Mouse (Mus musculus): ENCODE data around the gene Prnd. TPM values are rescaled to one million over a fixed set of nuclear protein-coding genes. Genes with fewer than 3 reads are reported as not detected.

Prnd gene
- polyA plus RNA-seq, 1 experiment from 2014 or later, result 20.8 TPM

DNA sequence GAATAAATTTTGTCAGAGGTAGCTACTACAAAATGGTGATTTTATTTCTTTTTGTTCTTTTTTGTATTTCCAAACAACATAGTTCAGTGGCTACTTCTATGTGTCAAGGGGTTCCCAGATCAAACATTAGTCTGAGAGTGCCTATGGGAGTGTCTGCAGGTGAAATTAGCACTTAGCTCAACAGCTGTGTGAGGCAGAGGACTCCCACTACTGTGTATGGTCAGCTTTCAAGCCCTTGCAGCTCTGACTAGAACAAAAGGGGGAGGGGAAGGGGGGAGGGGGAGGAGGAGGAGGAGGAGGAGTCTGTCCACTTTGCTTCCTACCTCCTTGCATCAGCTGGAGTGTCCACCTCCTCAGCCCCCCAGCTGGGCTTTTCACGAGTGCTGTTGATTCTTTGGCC, 6.3 kb upstream of the Prnd start:
- no peak overlapping the region for H3K9ac ChIP-seq
- no peak overlapping the region for H3K4me2 ChIP-seq
- no peaks in the 10 kb centered on the region for H3K4me1 ChIP-seq
- H3K27ac ChIP-seq, result no peak overlapping the region
- no peaks in the 10 kb centered on the region for H3K27me3 ChIP-seq
- no peaks in the 10 kb centered on the region for H3K36me3 ChIP-seq
- H3K9me3 ChIP-seq (replicated peaks), result no peaks in the 10 kb centered on the region
- WGBS, result 32% methylated on average over 1 of the region's 1 CpGs
- H3K4me3 ChIP-seq (replicated peaks), result no peak overlapping the region
- ATAC-seq (replicated peaks; ENCODE audit: low FRiP score), result no peak

DNA sequence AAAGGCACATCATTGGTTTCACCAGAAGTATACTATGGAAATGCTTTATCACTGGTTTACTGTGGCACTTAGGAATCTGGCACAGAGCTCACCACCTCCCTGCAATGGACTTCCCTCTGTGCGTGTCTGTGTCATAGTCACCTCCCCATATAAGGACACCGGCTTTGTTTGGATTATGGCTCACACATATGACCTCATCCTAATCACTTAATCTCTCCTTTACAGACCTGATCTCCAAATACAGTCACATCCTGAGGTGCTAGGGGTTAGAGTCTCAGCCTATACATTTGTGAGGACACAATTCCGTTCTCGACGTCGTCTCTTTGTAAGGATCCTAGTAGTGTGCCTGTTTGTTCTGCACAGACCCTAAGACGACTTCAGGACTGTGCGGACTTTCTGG, 5.4 kb upstream of the Prnd start:
- no peaks in the 10 kb centered on the region; the same call in 1 of the 2 replicates for H3K27me3 ChIP-seq
- H3K4me3 ChIP-seq (replicated peaks), result no peak overlapping the region
- 79% methylated on average over 8 of the region's 8 CpGs for WGBS
- H3K36me3 ChIP-seq, result no peaks in the 10 kb centered on the region
- H3K4me1 ChIP-seq, result no peaks in the 10 kb centered on the region
- ATAC-seq (replicated peaks; ENCODE audit: low FRiP score), result no peak
- no peak overlapping the region for H3K9ac ChIP-seq
- no peak overlapping the region for H3K4me2 ChIP-seq
- H3K27ac ChIP-seq, result no peak overlapping the region
- no peaks in the 10 kb centered on the region for H3K9me3 ChIP-seq (replicated peaks)

DNA sequence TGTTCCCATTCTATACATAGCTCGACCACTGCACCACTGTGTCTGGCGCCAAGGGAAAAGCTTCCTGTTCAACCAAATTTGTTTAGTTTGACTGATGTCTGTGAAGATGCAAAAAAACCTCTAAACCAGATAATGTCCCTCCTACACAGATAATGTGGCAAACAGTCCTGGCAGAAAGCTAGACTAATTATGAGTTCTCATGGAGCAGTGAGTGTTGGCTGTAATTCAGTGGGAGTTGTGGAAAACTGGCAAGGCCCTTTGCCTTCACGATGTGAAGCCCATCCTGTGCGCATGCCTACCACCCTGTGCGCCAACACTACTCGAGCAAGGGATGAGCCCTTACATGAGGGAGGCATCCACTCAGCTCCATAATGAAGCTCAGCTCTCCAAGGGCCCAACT, 4.9 kb upstream of the Prnd start:
- no peaks in the 10 kb centered on the region for H3K36me3 ChIP-seq
- 85% methylated on average over 6 of the region's 6 CpGs for WGBS
- H3K4me2 ChIP-seq, result no peak overlapping the region
- ATAC-seq (replicated peaks; ENCODE audit: low FRiP score), result no peak
- no peak overlapping the region for H3K4me3 ChIP-seq (replicated peaks)
- no peaks in the 10 kb centered on the region; the same call in 1 of the 2 replicates for H3K27me3 ChIP-seq
- H3K27ac ChIP-seq, result no peak overlapping the region
- H3K4me1 ChIP-seq, result peaks cover 5% of the 10 kb centered on the region
- H3K9ac ChIP-seq, result no peak overlapping the region
- no peaks in the 10 kb centered on the region for H3K9me3 ChIP-seq (replicated peaks)

- Histone ChIP-seq H3K27ac (no peak overlapping the region), H3K9me3 (replicated peaks) (no peaks in the 10 kb centered on the region), H3K36me3 (no peaks in the 10 kb centered on the region), H3K4me3 (replicated peaks) (no peak overlapping the region), H3K9ac (no peak overlapping the region), H3K27me3 (peaks cover 2% of the 10 kb centered on the region; the same call in 1 of the 2 replicates), H3K4me2 (no peak overlapping the region), H3K4me1 (peaks cover 6% of the 10 kb centered on the region)
- no peak for ATAC-seq (replicated peaks; ENCODE audit: low FRiP score)
- WGBS, result 87% methylated on average over 16 of the region's 16 CpGs
Measured at GRCm38 (mm10) chr2:131946351-131946750, 4.3 kb upstream of the Prnd start.

DNA sequence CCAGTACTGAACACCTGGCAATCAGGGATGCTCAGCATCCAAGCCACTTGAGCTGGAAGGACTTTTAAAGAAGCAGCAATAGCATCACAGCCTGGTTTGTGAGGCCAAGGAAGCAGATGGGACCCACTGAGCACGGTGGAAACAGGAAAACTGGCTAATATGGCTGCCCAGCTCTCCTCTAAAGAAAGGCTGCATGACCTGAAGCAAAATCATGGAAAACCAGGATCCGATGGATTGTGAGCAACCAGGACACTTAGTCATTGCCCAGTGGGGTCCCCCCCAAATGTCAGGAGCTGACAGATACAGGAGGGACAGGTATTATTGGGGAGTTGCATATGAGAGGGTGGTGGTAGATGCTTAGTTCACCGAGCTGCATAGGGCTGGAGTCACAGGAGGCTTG, 2.5 kb upstream of the Prnd start:
- Histone ChIP-seq H3K9me3 (replicated peaks) (no peaks in the 10 kb centered on the region), H3K4me3 (replicated peaks) (no peak overlapping the region), H3K36me3 (no peaks in the 10 kb centered on the region), H3K4me1 (peaks cover 18% of the 10 kb centered on the region), H3K9ac (no peak overlapping the region), H3K4me2 (no peak overlapping the region), H3K27me3 (peaks cover 20% of the 10 kb centered on the region), H3K27ac (no peak overlapping the region)
- WGBS, result 84% methylated on average over 3 of the region's 3 CpGs
- ATAC-seq (replicated peaks; ENCODE audit: low FRiP score), result no peak

DNA sequence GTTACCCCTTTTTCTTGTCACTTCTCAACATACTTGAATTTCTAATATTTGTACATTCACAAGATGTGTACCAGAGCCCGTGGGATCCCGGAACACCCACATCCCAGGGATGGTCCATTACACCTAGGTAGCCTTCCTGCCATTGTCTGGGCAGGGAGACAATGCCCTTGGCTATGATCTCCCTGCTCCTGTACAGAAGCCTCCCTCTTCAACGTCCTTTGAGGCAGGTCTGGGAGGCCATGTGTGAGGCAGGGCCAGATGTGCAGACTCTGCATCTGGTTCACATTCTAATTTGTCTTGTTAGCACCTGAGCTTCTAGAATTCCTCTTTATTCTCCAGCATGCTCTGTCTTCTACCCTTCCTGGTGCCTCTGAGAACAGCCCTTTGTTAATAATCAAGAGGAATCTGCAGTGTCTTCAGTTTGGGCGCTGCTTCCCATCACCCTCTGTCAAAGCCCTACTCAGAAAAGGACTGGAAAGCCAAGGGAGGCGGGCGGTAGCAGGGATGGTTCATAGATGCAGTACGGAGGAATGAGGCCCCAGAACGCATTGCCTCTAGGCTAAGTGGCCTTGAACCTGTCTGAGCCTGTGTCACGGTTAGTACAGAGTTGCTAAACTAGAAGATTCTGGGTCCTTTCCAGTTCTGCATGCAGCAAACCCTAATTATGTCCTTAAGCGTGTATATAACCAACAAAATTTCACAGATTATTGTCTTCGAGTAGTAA, 1.6 kb upstream of the Prnd start:
- Histone ChIP-seq H3K9ac (no peak overlapping the region), H3K9me3 (replicated peaks) (no peaks in the 10 kb centered on the region), H3K36me3 (no peaks in the 10 kb centered on the region), H3K4me1 (peaks cover 24% of the 10 kb centered on the region), H3K4me3 (replicated peaks) (no peak overlapping the region), H3K4me2 (no peak overlapping the region), H3K27me3 (peaks cover 29% of the 10 kb centered on the region), H3K27ac (no peak overlapping the region)
- no peak for ATAC-seq (replicated peaks; ENCODE audit: low FRiP score)
- 81% methylated on average over 11 of the region's 11 CpGs for WGBS

DNA sequence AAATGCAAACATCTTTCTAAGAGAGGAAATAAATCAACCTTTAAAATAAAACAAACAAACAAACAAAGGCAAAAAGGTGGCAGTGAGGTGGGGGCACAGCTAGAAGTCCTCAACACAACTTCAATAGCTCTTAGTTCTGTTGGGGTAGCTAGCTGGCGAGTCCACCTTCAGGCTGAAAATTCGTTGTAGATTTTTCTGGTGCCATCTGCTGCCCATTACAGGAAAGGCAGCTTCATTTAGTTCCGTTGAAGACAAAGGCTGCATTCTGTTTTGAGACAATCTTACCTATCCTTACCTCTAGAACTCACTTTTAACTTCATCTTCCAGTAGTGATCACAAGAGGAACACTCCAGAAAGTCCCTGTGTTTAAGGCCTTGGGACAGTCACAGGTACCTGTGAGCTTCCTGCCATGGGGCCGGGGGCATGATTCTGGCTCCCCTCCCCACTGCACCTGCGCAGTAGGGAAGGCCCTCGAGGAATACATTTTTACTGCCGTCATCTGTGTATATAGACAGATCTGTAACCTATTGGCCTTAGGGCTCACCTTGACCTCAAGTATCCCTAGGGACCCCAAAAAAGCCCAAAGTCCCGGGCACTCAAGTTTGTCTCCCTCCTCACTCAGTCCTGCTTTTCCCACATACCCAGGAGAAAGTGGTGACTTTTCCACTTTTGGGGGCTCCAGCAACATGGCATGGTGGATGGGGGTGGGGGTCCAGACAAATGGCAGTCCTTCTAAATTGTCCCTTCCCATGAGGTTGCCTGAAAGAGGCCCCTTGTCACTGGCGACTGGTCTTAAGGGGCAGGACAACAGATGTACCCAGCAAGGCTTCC, 679 bp upstream of the Prnd start:
- H3K4me3 ChIP-seq (replicated peaks), result no peak overlapping the region
- no peaks in the 10 kb centered on the region for H3K9me3 ChIP-seq (replicated peaks)
- peaks cover 26% of the 10 kb centered on the region for H3K4me1 ChIP-seq
- no peaks in the 10 kb centered on the region for H3K36me3 ChIP-seq
- WGBS, result 50% methylated on average over 9 of the region's 9 CpGs
- H3K4me2 ChIP-seq, result peak overlapping the region; percentile 21; the same call in 1 of the 2 replicates
- no peak overlapping the region for H3K27ac ChIP-seq
- H3K9ac ChIP-seq, result 0 out of 2 replicates have a peak overlapping the region, but pooled peaks have one; percentile 10
- H3K27me3 ChIP-seq, result peaks cover 38% of the 10 kb centered on the region
- ATAC-seq (replicated peaks; ENCODE audit: low FRiP score), result no peak

GRCm38 (mm10) chr2:131952456-131952855, 1.8 kb downstream of the Prnd start:
- H3K9ac ChIP-seq, result no peak overlapping the region
- H3K9me3 ChIP-seq (replicated peaks), result no peaks in the 10 kb centered on the region
- H3K4me1 ChIP-seq, result peaks cover 32% of the 10 kb centered on the region
- H3K4me2 ChIP-seq, result peak overlapping the region; percentile 60
- no peak overlapping the region for H3K4me3 ChIP-seq (replicated peaks)
- H3K27me3 ChIP-seq, result peaks cover 44% of the 10 kb centered on the region
- H3K27ac ChIP-seq, result no peak overlapping the region
- no peaks in the 10 kb centered on the region for H3K36me3 ChIP-seq
- WGBS, result 45% methylated on average over 2 of the region's 2 CpGs
- ATAC-seq (replicated peaks; ENCODE audit: low FRiP score), result no peak

DNA sequence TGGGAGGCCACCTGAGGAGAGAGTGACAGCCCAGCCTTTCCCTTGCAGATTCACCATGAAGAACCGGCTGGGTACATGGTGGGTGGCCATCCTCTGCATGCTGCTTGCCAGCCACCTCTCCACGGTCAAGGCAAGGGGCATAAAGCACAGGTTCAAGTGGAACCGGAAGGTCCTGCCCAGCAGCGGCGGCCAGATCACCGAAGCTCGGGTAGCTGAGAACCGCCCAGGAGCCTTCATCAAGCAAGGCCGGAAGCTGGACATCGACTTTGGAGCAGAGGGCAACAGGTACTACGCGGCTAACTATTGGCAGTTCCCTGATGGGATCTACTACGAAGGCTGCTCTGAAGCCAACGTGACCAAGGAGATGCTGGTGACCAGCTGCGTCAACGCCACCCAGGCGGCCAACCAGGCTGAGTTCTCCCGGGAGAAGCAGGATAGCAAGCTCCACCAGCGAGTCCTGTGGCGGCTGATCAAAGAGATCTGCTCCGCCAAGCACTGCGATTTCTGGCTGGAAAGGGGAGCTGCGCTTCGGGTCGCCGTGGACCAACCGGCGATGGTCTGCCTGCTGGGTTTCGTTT, 2.4 kb downstream of the Prnd start:
- Histone ChIP-seq H3K9me3 (replicated peaks) (no peaks in the 10 kb centered on the region), H3K27me3 (peaks cover 44% of the 10 kb centered on the region), H3K4me3 (replicated peaks) (peak overlapping the region; percentile 31), H3K9ac (no peak overlapping the region), H3K36me3 (no peaks in the 10 kb centered on the region), H3K27ac (no peak overlapping the region), H3K4me1 (peaks cover 32% of the 10 kb centered on the region), H3K4me2 (peak overlapping the region; percentile 60)
- ATAC-seq (replicated peaks; ENCODE audit: low FRiP score), result no peak
- 10% methylated on average over 29 of the region's 29 CpGs for WGBS

DNA sequence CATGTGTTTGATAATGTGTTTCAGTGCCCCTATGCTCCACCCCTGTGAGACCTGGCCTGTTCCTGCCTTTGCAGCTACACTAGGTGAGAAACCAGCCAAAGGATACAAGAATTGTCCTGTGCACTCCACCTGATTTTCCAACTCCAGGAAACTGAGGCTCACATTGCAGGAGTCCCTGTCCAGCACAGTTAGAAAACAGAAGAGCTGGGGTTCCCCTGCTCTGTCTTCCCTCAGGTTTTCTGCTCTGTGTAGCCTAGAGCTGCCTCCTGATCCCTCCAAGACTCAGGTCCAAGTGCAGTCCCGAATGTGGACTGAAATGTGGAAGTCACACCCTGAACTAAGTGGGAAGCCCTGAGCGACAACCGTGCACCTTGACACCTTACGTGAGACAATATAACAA, 3.0 kb downstream of the Prnd start:
- Histone ChIP-seq H3K27ac (no peak overlapping the region), H3K4me2 (peak overlapping the region; percentile 60), H3K9ac (no peak overlapping the region), H3K4me1 (peaks cover 32% of the 10 kb centered on the region), H3K27me3 (peaks cover 44% of the 10 kb centered on the region), H3K9me3 (replicated peaks) (no peaks in the 10 kb centered on the region), H3K4me3 (replicated peaks) (peak overlapping the region; percentile 31), H3K36me3 (no peaks in the 10 kb centered on the region)
- 80% methylated on average over 4 of the region's 4 CpGs for WGBS
- ATAC-seq (replicated peaks; ENCODE audit: low FRiP score), result no peak

DNA sequence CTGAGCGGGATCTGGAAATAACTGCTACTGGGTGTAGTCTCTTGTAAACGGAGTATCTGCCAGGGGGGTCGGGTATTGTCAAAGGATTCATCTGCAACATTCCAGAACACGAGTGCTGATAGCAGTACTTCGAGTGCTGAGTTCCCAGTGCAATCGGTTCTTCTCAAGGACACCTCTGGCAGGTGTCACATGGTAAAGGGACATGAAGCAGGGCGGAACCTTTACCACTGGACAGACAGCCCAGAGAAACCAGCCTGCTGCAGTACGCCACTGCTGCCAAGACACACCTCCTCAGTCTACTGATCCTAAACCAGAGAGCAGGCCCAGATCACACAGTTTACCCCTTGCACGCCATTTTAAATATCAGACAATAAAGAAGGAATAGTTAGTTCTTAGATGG, 4.2 kb downstream of the Prnd start:
- Histone ChIP-seq H3K27ac (no peak overlapping the region), H3K4me1 (peaks cover 32% of the 10 kb centered on the region), H3K4me2 (peak overlapping the region; percentile 60), H3K36me3 (no peaks in the 10 kb centered on the region), H3K9ac (no peak overlapping the region), H3K4me3 (replicated peaks) (peak overlapping the region; percentile 36), H3K27me3 (peaks cover 44% of the 10 kb centered on the region), H3K9me3 (replicated peaks) (no peaks in the 10 kb centered on the region)
- 62% methylated on average over 9 of the region's 9 CpGs for WGBS
- ATAC-seq (replicated peaks; ENCODE audit: low FRiP score), result no peak

DNA sequence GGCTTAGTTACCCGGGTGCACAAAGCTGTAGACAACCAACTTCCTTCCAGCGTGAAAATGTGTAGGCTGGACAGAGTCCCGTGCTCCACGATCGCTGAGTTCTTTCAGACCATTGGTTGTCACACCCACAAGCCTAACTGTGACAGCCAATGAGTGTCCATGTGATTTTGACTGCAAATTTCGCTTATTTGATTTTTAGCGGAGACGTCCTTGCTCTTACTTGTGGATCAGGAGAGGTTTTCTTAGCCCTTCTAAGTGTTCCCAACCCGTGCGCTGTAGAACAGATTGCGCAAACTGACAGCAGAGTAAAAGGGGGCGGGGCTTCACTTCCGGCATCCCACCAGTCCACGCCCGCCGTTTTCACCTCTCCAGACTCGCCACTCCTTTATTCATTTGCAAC, 4.6 kb downstream of the Prnd start:
- no peaks in the 10 kb centered on the region for H3K36me3 ChIP-seq
- H3K27me3 ChIP-seq, result peaks cover 44% of the 10 kb centered on the region
- peak overlapping the region; percentile 36 for H3K4me3 ChIP-seq (replicated peaks)
- H3K4me1 ChIP-seq, result peaks cover 32% of the 10 kb centered on the region
- no peak overlapping the region; the same call in 1 of the 2 replicates for H3K9ac ChIP-seq
- H3K27ac ChIP-seq, result no peak overlapping the region
- no peak for ATAC-seq (replicated peaks; ENCODE audit: low FRiP score)
- H3K9me3 ChIP-seq (replicated peaks), result no peaks in the 10 kb centered on the region
- H3K4me2 ChIP-seq, result peak overlapping the region; percentile 60
- WGBS, result 8% methylated on average over 17 of the region's 17 CpGs

All from kidney, embryonic 15.5 days (tissue).